Mouse (Mus musculus): ENCODE data around the gene Auts2. TPM values are rescaled to one million over a fixed set of nuclear protein-coding genes. Genes with fewer than 3 reads are reported as not detected.

Gene Auts2
- total and polyA plus RNA-seq, 3 experiments: 16.9 to 35.7 (median 28.1) TPM

- TF ChIP-seq POLR2A (IDR thresholded peaks at IDR 0.05; ENCODE audit: insufficient read depth, low read depth, low read length): no peak
- TF ChIP-seq CTCF (IDR thresholded peaks at IDR 0.05): no peak
- TF ChIP-seq EP300 (IDR thresholded peaks at IDR 0.05; ENCODE audit: insufficient read depth, low read depth, low read length): no peak
- intact Hi-C loops (cut with DNase I): no loop called here
- WGBS: 43% methylated on average over 8 of the region's 8 CpGs
- no peak for DNase-seq
- peaks cover 3% of the 10 kb centered on the region for H3K4me1 ChIP-seq (ENCODE audit: control insufficient read depth, insufficient read depth, low read length)
- no peak overlapping the region for H3K4me3 ChIP-seq
- no peaks in the 10 kb centered on the region for H3K27me3 ChIP-seq (ENCODE audit: control insufficient read depth, insufficient read depth, low read length)
- H3K27ac ChIP-seq: no peak overlapping the region
- H3K79me2 ChIP-seq (replicated peaks; ENCODE audit: control insufficient read depth, insufficient read depth, low read length): peaks cover 2% of the 10 kb centered on the region
- H3K9ac ChIP-seq (ENCODE audit: low read depth, low read length): no peak overlapping the region
- no peaks in the 10 kb centered on the region for H3K36me3 ChIP-seq (ENCODE audit: control insufficient read depth, insufficient read depth, low read length)
These were observed 1051.3 kb downstream of the Auts2 start for GRCm38 (mm10) chr5:131491843-131492242.

- Histone ChIP-seq H3K9ac (ENCODE audit: low read depth, low read length) (no peak overlapping the region), H3K36me3 (ENCODE audit: control insufficient read depth, insufficient read depth, low read length) (no peaks in the 10 kb centered on the region), H3K27ac (no peak overlapping the region), H3K79me2 (replicated peaks; ENCODE audit: control insufficient read depth, insufficient read depth, low read length) (no peaks in the 10 kb centered on the region), H3K27me3 (ENCODE audit: control insufficient read depth, insufficient read depth, low read length) (no peaks in the 10 kb centered on the region), H3K4me1 (ENCODE audit: control insufficient read depth, insufficient read depth, low read length) (peaks cover 3% of the 10 kb centered on the region), H3K4me3 (no peak overlapping the region)
- intact Hi-C loops (cut with DNase I): no loop called here
- DNase-seq: no peak
- WGBS: 68% methylated on average over 2 of the region's 2 CpGs
- TF ChIP-seq POLR2A (IDR thresholded peaks at IDR 0.05; ENCODE audit: insufficient read depth, low read depth, low read length) (no peak), CTCF (IDR thresholded peaks at IDR 0.05) (no peak), EP300 (IDR thresholded peaks at IDR 0.05; ENCODE audit: insufficient read depth, low read depth, low read length) (no peak)
These were observed 1052.3 kb downstream of the Auts2 start for GRCm38 (mm10) chr5:131490811-131491210.

- Histone ChIP-seq H3K27ac (no peak overlapping the region), H3K27me3 (ENCODE audit: control insufficient read depth, insufficient read depth, low read length) (no peaks in the 10 kb centered on the region), H3K4me3 (no peak overlapping the region), H3K9ac (ENCODE audit: low read depth, low read length) (no peak overlapping the region), H3K79me2 (replicated peaks; ENCODE audit: control insufficient read depth, insufficient read depth, low read length) (no peaks in the 10 kb centered on the region), H3K4me1 (ENCODE audit: control insufficient read depth, insufficient read depth, low read length) (peaks cover 3% of the 10 kb centered on the region), H3K36me3 (ENCODE audit: control insufficient read depth, insufficient read depth, low read length) (no peaks in the 10 kb centered on the region)
- no peak for DNase-seq
- 95% methylated on average over 7 of the region's 7 CpGs for WGBS
- intact Hi-C loops (cut with DNase I): no loop called here
- no peak for TF ChIP-seq CTCF (IDR thresholded peaks at IDR 0.05)
- TF ChIP-seq EP300 (IDR thresholded peaks at IDR 0.05; ENCODE audit: insufficient read depth, low read depth, low read length): no peak
- no peak for TF ChIP-seq POLR2A (IDR thresholded peaks at IDR 0.05; ENCODE audit: insufficient read depth, low read depth, low read length)
These were observed 1053.3 kb downstream of the Auts2 start for GRCm38 (mm10) chr5:131489846-131490245.

GRCm38 (mm10) chr5:131486527-131486926, 1056.6 kb downstream of the Auts2 start:
- TF ChIP-seq EP300 (IDR thresholded peaks at IDR 0.05; ENCODE audit: insufficient read depth, low read depth, low read length) (no peak), CTCF (IDR thresholded peaks at IDR 0.05) (no peak), POLR2A (IDR thresholded peaks at IDR 0.05; ENCODE audit: insufficient read depth, low read depth, low read length) (no peak)
- DNase-seq: no peak
- intact Hi-C loops (cut with DNase I): no loop called here
- 39% methylated on average over 4 of the region's 4 CpGs for WGBS
- Histone ChIP-seq H3K4me1 (ENCODE audit: control insufficient read depth, insufficient read depth, low read length) (peaks cover 3% of the 10 kb centered on the region), H3K9ac (ENCODE audit: low read depth, low read length) (no peak overlapping the region), H3K4me3 (no peak overlapping the region), H3K27me3 (ENCODE audit: control insufficient read depth, insufficient read depth, low read length) (no peaks in the 10 kb centered on the region), H3K79me2 (replicated peaks; ENCODE audit: control insufficient read depth, insufficient read depth, low read length) (no peaks in the 10 kb centered on the region), H3K27ac (no peak overlapping the region), H3K36me3 (ENCODE audit: control insufficient read depth, insufficient read depth, low read length) (no peaks in the 10 kb centered on the region)

- intact Hi-C loops (cut with DNase I): no loop called here
- no peaks in the 10 kb centered on the region for H3K36me3 ChIP-seq (ENCODE audit: control insufficient read depth, insufficient read depth, low read length)
These were observed 1067.9 kb downstream of the Auts2 start for GRCm38 (mm10) chr5:131475278-131475677.

GRCm38 (mm10) chr5:131468609-131469008, 1074.5 kb downstream of the Auts2 start:
- Histone ChIP-seq H3K79me2 (replicated peaks; ENCODE audit: control insufficient read depth, insufficient read depth, low read length) (no peaks in the 10 kb centered on the region), H3K27ac (no peak overlapping the region), H3K4me1 (ENCODE audit: control insufficient read depth, insufficient read depth, low read length) (no peaks in the 10 kb centered on the region), H3K27me3 (ENCODE audit: control insufficient read depth, insufficient read depth, low read length) (no peaks in the 10 kb centered on the region), H3K36me3 (ENCODE audit: control insufficient read depth, insufficient read depth, low read length) (no peaks in the 10 kb centered on the region), H3K4me3 (no peak overlapping the region), H3K9ac (ENCODE audit: low read depth, low read length) (no peak overlapping the region)
- no peak for TF ChIP-seq POLR2A (IDR thresholded peaks at IDR 0.05; ENCODE audit: insufficient read depth, low read depth, low read length)
- peak; percentile 7; the same call in 1 of the 2 replicates for TF ChIP-seq CTCF (IDR thresholded peaks at IDR 0.05)
- no peak for TF ChIP-seq EP300 (IDR thresholded peaks at IDR 0.05; ENCODE audit: insufficient read depth, low read depth, low read length)
- 97% methylated on average over 4 of the region's 4 CpGs for WGBS
- intact Hi-C loops (cut with DNase I): no loop called here
- DNase-seq: no peak

More at GRCm38 (mm10) chr5:131475278-131475677, 1067.9 kb downstream of the Auts2 start:
- Histone ChIP-seq H3K4me1 (ENCODE audit: control insufficient read depth, insufficient read depth, low read length) (no peaks in the 10 kb centered on the region), H3K27ac (no peak overlapping the region), H3K27me3 (ENCODE audit: control insufficient read depth, insufficient read depth, low read length) (no peaks in the 10 kb centered on the region), H3K79me2 (replicated peaks; ENCODE audit: control insufficient read depth, insufficient read depth, low read length) (no peaks in the 10 kb centered on the region), H3K4me3 (no peak overlapping the region), H3K9ac (ENCODE audit: low read depth, low read length) (no peak overlapping the region)
- no peak for DNase-seq
- TF ChIP-seq CTCF (IDR thresholded peaks at IDR 0.05) (no peak), EP300 (IDR thresholded peaks at IDR 0.05; ENCODE audit: insufficient read depth, low read depth, low read length) (no peak), POLR2A (IDR thresholded peaks at IDR 0.05; ENCODE audit: insufficient read depth, low read depth, low read length) (no peak)

Measured in heart, adult 2 months (tissue).